Mouse (Mus musculus): ENCODE measurements around the gene Nfam1.

Nfam1 gene

DNA sequence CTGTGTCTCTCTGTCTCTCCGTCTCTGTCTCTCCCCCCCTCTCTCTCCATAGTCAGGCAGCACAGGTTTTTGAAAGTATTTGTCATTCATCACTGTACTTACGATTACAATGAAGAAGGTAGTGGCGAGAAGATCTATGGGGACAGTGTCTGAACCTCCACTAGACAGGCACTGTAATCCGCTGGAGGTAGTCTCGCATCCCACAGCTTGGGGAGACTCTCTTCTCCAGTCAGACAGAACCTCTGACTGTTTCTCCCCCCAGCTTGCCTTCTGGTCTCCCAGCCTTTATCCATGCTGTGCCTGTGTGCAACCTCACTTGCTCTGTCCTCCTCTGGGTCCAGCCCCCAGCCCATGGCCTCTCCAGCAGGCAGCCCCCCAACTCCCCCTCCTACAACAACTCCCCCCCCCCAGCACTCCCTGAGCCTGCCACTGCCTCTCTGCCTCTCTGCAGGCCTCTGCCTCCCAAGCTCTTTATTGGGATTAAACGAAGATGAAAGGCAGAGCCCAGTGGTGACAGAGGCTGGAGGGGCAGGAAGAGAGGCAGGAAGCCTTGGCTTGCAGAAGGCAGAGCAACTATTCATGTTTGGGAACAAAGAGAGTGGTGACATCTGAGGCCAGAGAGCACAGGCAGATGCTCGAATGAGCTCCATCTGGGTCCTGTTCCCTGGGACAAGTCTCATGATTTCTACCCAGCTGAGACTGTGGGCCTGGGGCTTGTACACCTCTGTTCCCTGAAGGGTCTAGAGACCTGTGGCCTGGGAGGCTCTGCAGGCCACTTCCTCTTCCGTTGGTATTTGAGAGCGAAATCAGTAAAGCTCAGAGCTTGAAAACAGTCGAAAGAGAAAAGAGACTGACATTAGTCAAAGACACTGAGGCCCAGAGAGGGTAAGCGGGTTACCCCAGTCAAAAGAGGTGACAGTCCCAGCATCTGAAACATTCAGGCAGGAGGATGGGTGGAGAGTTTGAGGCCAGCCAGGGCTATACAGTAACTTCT is 3.1 kb downstream of the Nfam1 start:
- Histone ChIP-seq H3K36me3 (ENCODE audit: control insufficient read depth, insufficient read depth, low read length, poor library complexity, severe bottlenecking) (no peaks in the 10 kb centered on the region; the same call in 1 of the 2 replicates), H3K27me3 (ENCODE audit: control insufficient read depth, insufficient read depth, low read length, poor library complexity, severe bottlenecking) (no peaks in the 10 kb centered on the region)
- peak; percentile 32 for DNase-seq (ENCODE audit: low read depth, low spot score)

DNA sequence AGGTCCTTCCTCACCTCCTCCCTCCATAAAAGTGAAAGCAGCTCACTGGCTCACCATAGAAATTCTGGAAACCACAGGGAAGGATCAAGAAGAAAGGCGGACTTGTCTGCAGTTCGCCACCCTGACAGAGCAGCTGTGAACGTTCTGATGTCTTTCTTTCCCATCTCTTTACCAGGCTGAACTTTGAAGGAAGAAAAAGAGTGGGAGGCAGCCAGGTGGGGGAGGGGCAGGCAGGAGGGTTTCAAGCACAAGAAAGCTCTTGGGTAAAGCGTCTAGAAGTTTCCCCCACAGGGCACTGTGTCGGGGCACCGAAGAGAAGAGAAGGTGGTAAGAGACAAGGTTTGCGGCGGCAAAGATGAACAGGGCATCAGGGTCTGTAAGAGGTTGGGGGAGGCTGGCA is 7.0 kb downstream of the Nfam1 start:
- H3K36me3 ChIP-seq (ENCODE audit: control insufficient read depth, insufficient read depth, low read length, poor library complexity, severe bottlenecking) = no peaks in the 10 kb centered on the region; the same call in 1 of the 2 replicates
- H3K27me3 ChIP-seq (ENCODE audit: control insufficient read depth, insufficient read depth, low read length, poor library complexity, severe bottlenecking) = no peaks in the 10 kb centered on the region
- DNase-seq (ENCODE audit: low read depth, low spot score) = no peak

DNA sequence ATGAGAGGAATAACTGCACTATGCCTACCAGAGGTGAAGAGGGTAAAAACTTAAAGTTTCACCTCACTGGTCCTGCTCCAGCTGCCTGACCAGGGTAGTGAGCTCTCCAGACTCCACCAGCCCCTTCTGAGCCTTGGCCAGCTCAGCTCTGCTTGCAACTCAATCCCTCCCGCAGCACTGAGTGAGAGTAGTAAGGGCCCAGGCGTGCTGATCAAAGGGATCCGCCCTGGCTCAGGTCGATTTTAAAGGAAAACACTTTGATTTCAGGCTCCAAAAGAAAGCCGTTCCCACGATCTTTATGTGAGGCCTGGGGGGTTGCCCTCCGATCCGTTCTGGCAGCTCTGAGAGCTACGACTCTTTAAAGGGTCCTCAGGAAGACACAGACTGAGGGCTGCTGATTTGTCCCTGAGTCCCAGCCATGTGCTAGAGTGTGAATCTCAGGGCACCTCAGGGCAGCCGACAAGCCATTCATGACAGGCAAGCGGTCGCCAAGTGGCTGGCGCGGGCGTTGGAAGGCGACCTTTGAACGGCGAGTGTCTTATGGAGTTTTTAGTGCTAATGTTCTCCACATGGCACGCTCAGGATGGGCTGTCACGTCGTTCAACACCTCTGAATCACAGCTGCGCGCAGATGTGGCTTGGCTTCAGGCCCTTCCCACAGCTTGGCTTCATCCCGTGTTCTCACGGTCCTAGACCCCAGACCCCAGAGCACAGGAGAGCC is 7.9 kb downstream of the Nfam1 start:
- DNase-seq (ENCODE audit: low read depth, low spot score) = no peak
- no peaks in the 10 kb centered on the region for H3K27me3 ChIP-seq (ENCODE audit: control insufficient read depth, insufficient read depth, low read length, poor library complexity, severe bottlenecking)
- H3K36me3 ChIP-seq (ENCODE audit: control insufficient read depth, insufficient read depth, low read length, poor library complexity, severe bottlenecking) = no peaks in the 10 kb centered on the region; the same call in 1 of the 2 replicates

DNA sequence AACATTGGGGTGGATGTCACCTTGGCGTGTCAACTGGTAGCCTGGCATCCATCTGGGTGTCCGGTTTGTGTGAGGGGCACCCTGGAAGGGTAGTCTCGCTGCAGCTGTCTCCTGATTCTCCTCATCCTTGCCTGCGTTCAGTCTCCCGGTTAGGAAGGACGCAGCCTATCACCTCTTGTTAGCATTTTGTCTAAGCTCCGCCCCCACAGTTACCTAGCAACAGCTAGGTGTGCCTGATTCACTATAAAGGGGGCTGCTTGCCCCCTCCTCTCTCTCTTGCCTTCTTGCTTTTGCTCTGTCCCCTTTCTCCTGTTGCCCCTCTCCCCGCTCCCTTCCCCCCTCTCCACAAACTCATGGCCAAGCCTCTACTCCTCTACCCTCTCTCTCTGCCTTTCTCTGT is 10.2 kb downstream of the Nfam1 start:
- no peaks in the 10 kb centered on the region for H3K27me3 ChIP-seq (ENCODE audit: control insufficient read depth, insufficient read depth, low read length, poor library complexity, severe bottlenecking)
- no peak for DNase-seq (ENCODE audit: low read depth, low spot score)
- no peaks in the 10 kb centered on the region; the same call in 1 of the 2 replicates for H3K36me3 ChIP-seq (ENCODE audit: control insufficient read depth, insufficient read depth, low read length, poor library complexity, severe bottlenecking)

DNA sequence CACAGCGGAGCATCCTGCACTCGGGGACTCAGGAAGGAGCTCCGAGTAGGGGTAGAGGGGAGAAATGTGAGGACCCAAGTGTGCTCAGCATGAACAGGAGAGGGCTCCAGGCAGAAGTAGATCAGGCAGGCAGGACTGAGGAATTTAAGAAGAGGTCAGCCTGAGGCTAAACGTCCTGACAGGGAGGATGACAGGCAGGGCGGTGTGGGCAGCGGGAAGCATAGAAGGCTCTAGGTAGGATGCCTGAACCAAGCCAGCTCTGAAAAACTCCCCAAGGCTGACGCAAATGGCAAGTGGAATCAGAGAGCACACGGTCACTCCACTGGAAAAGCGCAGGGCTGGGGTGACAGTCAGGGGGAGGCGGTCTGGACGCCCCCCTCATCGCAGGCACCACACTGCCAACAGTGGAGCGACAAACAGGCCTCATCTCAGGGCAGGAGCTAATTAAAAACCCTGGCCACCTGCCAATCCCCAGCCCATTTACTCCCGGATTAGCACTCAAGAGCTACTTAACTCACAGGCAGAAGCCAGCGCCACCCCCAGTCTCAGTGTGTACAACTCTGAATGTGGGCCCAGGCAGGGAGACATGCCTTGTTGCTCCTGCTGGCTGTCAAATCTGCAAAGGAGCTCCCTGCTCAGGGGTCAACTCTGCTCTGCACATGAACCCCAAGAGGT is 22.0 kb downstream of the Nfam1 start:
- Histone ChIP-seq H3K36me3 (ENCODE audit: control insufficient read depth, insufficient read depth, low read length, poor library complexity, severe bottlenecking) (peaks cover 5% of the 10 kb centered on the region), H3K27me3 (ENCODE audit: control insufficient read depth, insufficient read depth, low read length, poor library complexity, severe bottlenecking) (no peaks in the 10 kb centered on the region)
- DNase-seq (ENCODE audit: low read depth, low spot score) = no peak

DNA sequence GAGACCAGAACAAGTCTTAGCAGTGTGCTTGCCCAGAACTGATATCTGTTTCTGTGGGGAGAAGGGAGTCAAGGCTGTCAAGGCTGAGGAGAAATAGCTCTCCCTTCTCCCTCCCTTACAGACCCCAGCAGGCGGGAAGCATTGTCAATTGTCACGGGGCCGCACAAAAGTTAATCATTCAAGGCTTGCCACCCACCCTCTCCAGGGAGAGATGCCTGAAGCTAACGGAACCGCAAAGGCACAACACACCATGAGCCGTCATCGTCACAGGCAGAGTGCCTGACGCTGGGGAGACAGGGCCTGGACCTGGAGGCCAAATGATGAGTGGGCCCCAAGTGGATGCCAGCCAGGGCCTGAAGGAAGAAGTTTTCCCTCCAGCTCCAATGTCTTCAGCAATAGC is 22.7 kb downstream of the Nfam1 start:
- Histone ChIP-seq H3K27me3 (ENCODE audit: control insufficient read depth, insufficient read depth, low read length, poor library complexity, severe bottlenecking) (no peaks in the 10 kb centered on the region), H3K36me3 (ENCODE audit: control insufficient read depth, insufficient read depth, low read length, poor library complexity, severe bottlenecking) (peaks cover 3% of the 10 kb centered on the region)
- no peak for DNase-seq (ENCODE audit: low read depth, low spot score)

DNA sequence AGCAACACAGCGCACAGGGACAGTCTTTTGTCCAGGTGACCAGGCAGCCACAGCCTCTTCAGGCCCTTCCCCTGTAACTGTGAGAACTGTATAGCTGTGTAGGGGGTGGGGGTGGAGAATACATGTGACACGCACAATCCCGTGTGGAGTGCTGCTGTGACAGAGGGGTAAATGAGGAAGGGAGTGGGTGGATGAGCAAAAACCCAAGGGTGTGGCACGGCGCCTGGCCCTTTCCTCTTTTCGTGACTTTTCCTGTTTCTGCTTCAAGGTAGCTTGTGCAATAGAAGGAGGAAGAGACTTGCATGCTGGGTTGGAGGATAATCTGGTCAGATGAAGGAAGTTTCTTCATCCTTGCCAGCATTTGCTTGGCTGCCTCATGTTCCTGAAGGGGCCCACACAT is 23.6 kb downstream of the Nfam1 start:
- H3K27me3 ChIP-seq (ENCODE audit: control insufficient read depth, insufficient read depth, low read length, poor library complexity, severe bottlenecking) = no peaks in the 10 kb centered on the region
- DNase-seq (ENCODE audit: low read depth, low spot score) = peak; percentile 58
- H3K36me3 ChIP-seq (ENCODE audit: control insufficient read depth, insufficient read depth, low read length, poor library complexity, severe bottlenecking) = peaks cover 3% of the 10 kb centered on the region

DNA sequence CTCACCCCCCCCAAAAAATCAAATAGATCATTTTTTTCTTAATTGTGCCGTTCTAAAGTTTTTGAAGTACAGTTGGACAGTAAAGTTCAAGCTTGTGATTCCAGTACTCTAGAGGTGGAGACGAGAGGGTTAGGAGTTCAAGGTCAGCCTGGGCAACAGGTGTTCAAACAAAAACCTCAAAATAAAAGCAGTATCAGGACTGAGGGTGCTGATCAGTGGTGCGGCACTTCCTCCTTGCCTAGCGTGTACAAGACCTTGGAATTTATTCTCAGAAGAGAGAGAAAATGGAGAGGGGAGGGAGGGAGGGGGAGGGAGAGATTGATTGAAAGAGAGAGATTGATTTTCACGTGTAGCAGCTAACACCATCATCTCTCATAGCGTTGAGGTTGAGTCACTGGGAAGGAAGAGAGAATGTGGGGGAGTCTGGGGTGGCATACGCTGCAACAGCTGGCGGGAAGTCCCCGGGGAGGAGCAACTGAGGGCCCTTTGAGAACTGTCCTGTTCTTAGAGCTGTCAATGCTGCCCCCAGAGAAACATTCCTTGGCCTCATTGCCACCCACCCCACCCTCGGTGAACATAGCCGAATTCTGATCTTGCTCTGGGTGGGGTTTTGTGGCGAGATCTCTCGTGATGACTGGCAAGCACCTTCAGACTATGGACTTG is 24.2 kb downstream of the Nfam1 start:
- H3K27me3 ChIP-seq (ENCODE audit: control insufficient read depth, insufficient read depth, low read length, poor library complexity, severe bottlenecking) = no peaks in the 10 kb centered on the region
- peaks cover 3% of the 10 kb centered on the region for H3K36me3 ChIP-seq (ENCODE audit: control insufficient read depth, insufficient read depth, low read length, poor library complexity, severe bottlenecking)
- DNase-seq (ENCODE audit: low read depth, low spot score) = peak; percentile 71

DNA sequence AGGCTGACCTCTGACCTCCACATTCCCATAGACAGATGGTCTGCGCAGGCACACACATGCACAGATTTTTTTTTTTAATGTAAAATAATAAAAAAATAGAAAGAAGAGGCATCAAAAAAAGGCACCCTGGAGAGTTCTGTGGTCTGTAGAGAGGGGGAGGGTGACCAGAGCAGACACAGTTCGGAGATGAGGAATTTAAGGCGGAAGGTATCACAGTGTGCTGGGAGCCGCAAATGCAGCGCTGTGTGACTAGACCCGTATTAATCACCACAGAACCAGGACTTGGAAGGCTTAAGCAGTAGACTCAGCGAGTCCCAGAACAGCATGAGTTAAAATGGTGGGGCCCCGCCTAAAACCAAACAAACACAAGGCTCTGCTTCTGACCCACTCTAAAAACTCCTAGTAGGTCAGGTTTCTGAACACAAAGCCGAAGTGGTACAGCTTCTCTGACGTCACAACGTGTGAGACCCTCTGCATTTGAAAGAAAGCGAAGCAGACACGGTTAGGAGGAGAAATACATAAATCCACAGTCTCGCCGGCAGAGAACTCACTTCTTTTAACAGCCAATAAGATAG is 25.7 kb downstream of the Nfam1 start:
- no peak for DNase-seq (ENCODE audit: low read depth, low spot score)
- Histone ChIP-seq H3K36me3 (ENCODE audit: control insufficient read depth, insufficient read depth, low read length, poor library complexity, severe bottlenecking) (peaks cover 3% of the 10 kb centered on the region), H3K27me3 (ENCODE audit: control insufficient read depth, insufficient read depth, low read length, poor library complexity, severe bottlenecking) (no peaks in the 10 kb centered on the region)

DNA sequence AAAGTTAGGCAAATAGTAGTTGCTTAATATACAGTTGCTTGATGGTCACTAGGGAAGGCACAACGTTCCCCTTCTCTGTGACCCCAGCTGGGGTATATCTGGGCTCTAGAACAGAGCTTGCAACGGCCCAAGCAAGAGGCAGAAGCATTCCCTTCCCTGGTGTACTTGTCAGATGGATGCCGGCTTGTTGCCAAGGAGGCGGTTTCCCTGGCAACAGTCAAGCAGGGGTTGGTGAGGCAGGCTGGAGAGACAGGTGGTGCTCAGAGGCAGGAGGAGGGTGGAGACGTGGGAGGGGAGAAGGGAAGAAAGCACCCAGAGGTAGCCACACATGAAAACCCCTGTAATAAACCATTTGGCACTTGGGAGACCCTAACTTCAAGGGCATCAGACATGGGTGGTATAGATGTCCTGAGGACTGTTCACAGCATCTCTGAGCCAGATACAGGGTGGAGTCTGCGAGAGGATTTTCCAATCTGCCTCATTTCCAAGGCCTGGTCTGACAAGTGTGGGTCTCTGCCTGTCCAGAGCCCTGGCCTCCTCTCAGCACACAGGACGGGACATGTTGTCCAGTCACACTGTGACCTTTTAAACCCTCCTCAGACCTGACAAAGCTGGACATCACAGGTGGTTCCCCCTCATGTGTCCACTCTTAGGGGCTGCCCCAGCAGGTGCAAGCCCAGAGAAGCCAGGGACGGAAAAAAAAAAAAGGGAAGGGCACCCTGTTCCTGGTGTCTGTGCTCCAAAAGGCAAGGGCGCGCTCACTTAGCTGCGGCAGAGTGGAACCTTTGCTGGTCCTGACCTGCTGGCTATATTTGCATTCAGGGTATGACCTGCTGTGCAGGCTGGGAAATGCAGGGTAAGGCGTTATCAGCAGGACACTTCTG is 30.2 kb downstream of the Nfam1 start:
- peak; percentile 28 for DNase-seq (ENCODE audit: low read depth, low spot score)

DNA sequence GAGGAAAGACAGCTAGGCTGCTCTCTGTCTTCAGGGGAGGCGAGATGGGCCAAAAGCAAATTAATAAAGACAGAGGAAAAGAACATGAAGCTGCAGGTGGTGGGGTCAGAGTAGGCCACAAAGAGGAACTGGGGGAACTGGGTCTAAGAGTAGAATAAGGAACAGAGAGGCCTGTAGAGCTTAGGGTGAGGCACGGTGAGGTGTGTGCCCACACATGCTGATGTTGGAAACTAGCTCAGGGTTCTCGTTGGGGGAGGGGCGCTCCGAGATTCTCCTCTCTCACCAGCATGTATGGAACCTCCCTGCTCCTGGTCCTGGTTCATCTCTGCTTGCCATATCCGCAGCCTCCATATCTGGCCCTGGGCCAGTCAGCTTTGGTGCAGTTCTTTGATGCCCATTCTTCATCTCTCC is 34.3 kb downstream of the Nfam1 start:
- peak; percentile 74 for DNase-seq (ENCODE audit: low read depth, low spot score)
- no peaks in the 10 kb centered on the region; the same call in 1 of the 2 replicates for H3K36me3 ChIP-seq (ENCODE audit: control insufficient read depth, insufficient read depth, low read length, poor library complexity, severe bottlenecking)

More for the DNA sequence above, 30.2 kb downstream of the Nfam1 start:
- Histone ChIP-seq H3K27me3 (ENCODE audit: control insufficient read depth, insufficient read depth, low read length, poor library complexity, severe bottlenecking) (no peaks in the 10 kb centered on the region), H3K36me3 (ENCODE audit: control insufficient read depth, insufficient read depth, low read length, poor library complexity, severe bottlenecking) (no peaks in the 10 kb centered on the region; the same call in none of the 2 replicates)

DNA sequence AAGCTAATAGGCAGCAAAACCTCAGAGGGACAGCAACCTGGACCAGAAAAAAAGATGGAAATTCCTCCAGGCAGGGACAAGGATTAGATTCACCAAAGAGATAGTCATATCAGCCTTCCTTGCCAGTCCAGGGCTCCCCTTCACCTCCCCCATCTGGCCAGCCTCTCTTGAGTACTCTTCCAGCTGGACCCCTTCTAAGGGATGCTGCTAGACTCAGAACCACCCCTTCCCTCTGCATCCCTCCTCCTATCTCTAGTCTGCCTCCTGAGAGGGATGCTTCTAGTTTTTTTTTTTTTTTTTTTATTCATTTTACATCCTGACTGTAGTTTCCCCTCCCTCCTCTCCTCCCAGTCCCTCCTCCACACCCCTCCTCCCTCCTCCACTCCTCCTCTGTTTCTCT is 36.7 kb downstream of the Nfam1 start:
- Histone ChIP-seq H3K27me3 (ENCODE audit: control insufficient read depth, insufficient read depth, low read length, poor library complexity, severe bottlenecking) (no peaks in the 10 kb centered on the region), H3K36me3 (ENCODE audit: control insufficient read depth, insufficient read depth, low read length, poor library complexity, severe bottlenecking) (no peaks in the 10 kb centered on the region; the same call in 1 of the 2 replicates)
- DNase-seq (ENCODE audit: low read depth, low spot score) = no peak

More for the DNA sequence above, 34.3 kb downstream of the Nfam1 start:
- H3K27me3 ChIP-seq (ENCODE audit: control insufficient read depth, insufficient read depth, low read length, poor library complexity, severe bottlenecking) = no peaks in the 10 kb centered on the region

DNA sequence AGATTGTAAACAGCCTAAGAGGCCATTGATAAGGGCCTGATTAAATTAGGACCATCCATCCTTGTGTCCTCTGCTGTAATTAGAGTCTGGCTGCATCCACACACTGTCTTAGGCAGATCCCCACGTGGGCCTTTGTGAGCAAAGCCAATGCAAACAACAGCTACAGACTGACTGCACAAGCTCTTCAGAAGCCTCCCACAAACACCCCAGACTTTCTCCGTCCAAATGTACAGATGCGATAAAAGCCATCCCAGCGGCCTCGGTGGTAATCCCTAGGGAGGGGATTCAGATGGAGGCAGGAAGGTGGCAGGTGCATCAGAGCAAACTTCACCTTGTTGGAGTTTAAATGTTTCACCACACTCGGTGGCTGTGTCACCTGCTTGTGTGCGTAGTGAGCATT is 37.9 kb downstream of the Nfam1 start:
- DNase-seq (ENCODE audit: low read depth, low spot score) = no peak
- no peaks in the 10 kb centered on the region; the same call in 1 of the 2 replicates for H3K36me3 ChIP-seq (ENCODE audit: control insufficient read depth, insufficient read depth, low read length, poor library complexity, severe bottlenecking)

More for the DNA sequence above, 37.9 kb downstream of the Nfam1 start:
- H3K27me3 ChIP-seq (ENCODE audit: control insufficient read depth, insufficient read depth, low read length, poor library complexity, severe bottlenecking) = no peaks in the 10 kb centered on the region

Data from splenic B cell, adult 2 months (primary cell).